Mouse (Mus musculus): ENCODE data around the gene 4933406M09Rik. TPM values are rescaled to one million over a fixed set of nuclear protein-coding genes. Genes with fewer than 3 reads are reported as not detected.

Gene 4933406M09Rik
- polyA plus RNA-seq, 1 experiment from 2014 or later, result not detected

Other genes with a start within 250 kb of the 4933406M09Rik start
- gene Chil1, start 203.8 kb upstream of the 4933406M09Rik start, polyA plus RNA-seq (2014; fragmentation: Nextera tagmentation; extraction: Ambion mirVana), result 0.66 and 1.5 TPM in 2 replicates
- 0.12 and 0.27 TPM in 2 replicates for gene Mybph, start 192.5 kb upstream of the 4933406M09Rik start, polyA plus RNA-seq (2014; fragmentation: Nextera tagmentation; extraction: Ambion mirVana)
- 11.3 and 11.7 TPM in 2 replicates for gene Adora1, start 150.5 kb upstream of the 4933406M09Rik start, polyA plus RNA-seq (2014; fragmentation: Nextera tagmentation; extraction: Ambion mirVana)
- 0.62 and 0.70 TPM in 2 replicates for gene Myog, start 96.0 kb upstream of the 4933406M09Rik start, polyA plus RNA-seq (2014; fragmentation: Nextera tagmentation; extraction: Ambion mirVana)
- gene Ppfia4, start 53.0 kb upstream of the 4933406M09Rik start, polyA plus RNA-seq (2014; fragmentation: Nextera tagmentation; extraction: Ambion mirVana), result 10.5 and 11.9 TPM in 2 replicates
- gene Tmem183a, start 24.0 kb upstream of the 4933406M09Rik start, polyA plus RNA-seq (2014; fragmentation: Nextera tagmentation; extraction: Ambion mirVana), result 62.5 and 69.3 TPM in 2 replicates
- 40.2 and 40.6 TPM in 2 replicates for gene Cyb5r1, start 19.6 kb downstream of the 4933406M09Rik start, polyA plus RNA-seq (2014; fragmentation: Nextera tagmentation; extraction: Ambion mirVana)
- 140 and 146 TPM in 2 replicates for gene Adipor1, start 29.4 kb downstream of the 4933406M09Rik start, polyA plus RNA-seq (2014; fragmentation: Nextera tagmentation; extraction: Ambion mirVana)
- 17.4 and 20.8 TPM in 2 replicates for gene Klhl12, start 69.6 kb downstream of the 4933406M09Rik start, polyA plus RNA-seq (2014; fragmentation: Nextera tagmentation; extraction: Ambion mirVana)
- 29.1 and 30.4 TPM in 2 replicates for gene Rabif, start 108.7 kb downstream of the 4933406M09Rik start, polyA plus RNA-seq (2014; fragmentation: Nextera tagmentation; extraction: Ambion mirVana)
- not detected in 2 replicates for gene Mgat4e, start 163.7 kb downstream of the 4933406M09Rik start, polyA plus RNA-seq (2014; fragmentation: Nextera tagmentation; extraction: Ambion mirVana)
- gene Kdm5b, start 174.2 kb downstream of the 4933406M09Rik start, polyA plus RNA-seq (2014; fragmentation: Nextera tagmentation; extraction: Ambion mirVana), result 33.6 and 38.6 TPM in 2 replicates